Mouse (Mus musculus) retina, adult 2 months (tissue): ENCODE results near the gene Camta1.

Source experiments
- DNase-seq: peaks from one replicate; pipeline ENCODE4 v3.0.0-alpha.2; 2012; ENCODE audit warnings: low read depth, low spot score

The Camta1 gene

GRCm38 (mm10) chr4:151385985-151386700 is 475.5 kb downstream of the Camta1 start:
- no peak for DNase-seq

GRCm38 (mm10) chr4:151377731-151378130 is 483.9 kb downstream of the Camta1 start:
- DNase-seq, result no peak

GRCm38 (mm10) chr4:151376234-151376633 is 485.4 kb downstream of the Camta1 start:
- no peak for DNase-seq

- no peak for DNase-seq
These were observed 488.7 kb downstream of the Camta1 start for GRCm38 (mm10) chr4:151372855-151373566.

GRCm38 (mm10) chr4:151366941-151367545 is 494.6 kb downstream of the Camta1 start:
- no peak for DNase-seq

- no peak for DNase-seq
These were observed 500.6 kb downstream of the Camta1 start for GRCm38 (mm10) chr4:151360976-151361673.

GRCm38 (mm10) chr4:151355505-151355904 is 506.2 kb downstream of the Camta1 start:
- DNase-seq, result no peak

GRCm38 (mm10) chr4:151352791-151353190 is 508.9 kb downstream of the Camta1 start:
- DNase-seq, result no peak

GRCm38 (mm10) chr4:151352249-151352648 is 509.4 kb downstream of the Camta1 start:
- DNase-seq, result no peak

GRCm38 (mm10) chr4:151351757-151352156 is 509.9 kb downstream of the Camta1 start:
- DNase-seq, result no peak

- DNase-seq, result no peak
These were observed 514.1 kb downstream of the Camta1 start for GRCm38 (mm10) chr4:151347620-151348019.

GRCm38 (mm10) chr4:151346673-151347072 is 515.0 kb downstream of the Camta1 start:
- no peak for DNase-seq

GRCm38 (mm10) chr4:151344811-151345210 is 516.9 kb downstream of the Camta1 start:
- no peak for DNase-seq

- DNase-seq, result no peak
These were observed 522.3 kb downstream of the Camta1 start for GRCm38 (mm10) chr4:151339421-151339820.

- DNase-seq, result no peak
These were observed 522.7 kb downstream of the Camta1 start for GRCm38 (mm10) chr4:151338931-151339330.

- DNase-seq, result no peak
These were observed 524.1 kb downstream of the Camta1 start for GRCm38 (mm10) chr4:151337543-151337942.

- no peak for DNase-seq
These were observed 525.3 kb downstream of the Camta1 start for GRCm38 (mm10) chr4:151336413-151336812.

- peak; percentile 26 for DNase-seq
These were observed 526.5 kb downstream of the Camta1 start for GRCm38 (mm10) chr4:151334951-151335742.

GRCm38 (mm10) chr4:151332074-151332849 is 529.4 kb downstream of the Camta1 start:
- DNase-seq, result no peak

- peak; percentile 8 for DNase-seq
These were observed 530.7 kb downstream of the Camta1 start for GRCm38 (mm10) chr4:151330983-151331382.
